Mouse (Mus musculus): ENCODE data around the gene Focad.
A peak's percentile ranks its signal among the peaks of the same experiment; 100 is the strongest.

The Focad gene

GRCm38 (mm10) chr4:88396995-88397521 lies 302.6 kb downstream of the Focad start:
- DNase-seq (ENCODE audit: low read depth, low spot score): no peak

GRCm38 (mm10) chr4:88400302-88400991 lies 306.0 kb downstream of the Focad start:
- no peak for DNase-seq (ENCODE audit: low read depth, low spot score)

- DNase-seq (ENCODE audit: low read depth, low spot score): no peak
These were observed 306.5 kb downstream of the Focad start for GRCm38 (mm10) chr4:88400992-88401313.

GRCm38 (mm10) chr4:88402884-88403283 lies 308.5 kb downstream of the Focad start:
- no peak for DNase-seq (ENCODE audit: low read depth, low spot score)

GRCm38 (mm10) chr4:88406887-88407696 lies 312.7 kb downstream of the Focad start:
- DNase-seq (ENCODE audit: low read depth, low spot score): peak; percentile 57

- DNase-seq (ENCODE audit: low read depth, low spot score): no peak
These were observed 314.9 kb downstream of the Focad start for GRCm38 (mm10) chr4:88409279-88409678.

- DNase-seq (ENCODE audit: low read depth, low spot score): no peak
These were observed 317.9 kb downstream of the Focad start for GRCm38 (mm10) chr4:88412331-88412730.

GRCm38 (mm10) chr4:88415017-88415416 lies 320.6 kb downstream of the Focad start:
- DNase-seq (ENCODE audit: low read depth, low spot score): no peak

- DNase-seq (ENCODE audit: low read depth, low spot score): no peak
These were observed 324.9 kb downstream of the Focad start for GRCm38 (mm10) chr4:88419378-88419777.

GRCm38 (mm10) chr4:88424563-88424962 lies 330.1 kb downstream of the Focad start:
- no peak for DNase-seq (ENCODE audit: low read depth, low spot score)

- no peak for DNase-seq (ENCODE audit: low read depth, low spot score)
These were observed 333.3 kb downstream of the Focad start for GRCm38 (mm10) chr4:88427630-88428239.

GRCm38 (mm10) chr4:88432412-88433024 lies 338.1 kb downstream of the Focad start:
- DNase-seq (ENCODE audit: low read depth, low spot score): no peak

- DNase-seq (ENCODE audit: low read depth, low spot score): no peak
These were observed 342.2 kb downstream of the Focad start for GRCm38 (mm10) chr4:88436593-88437165.

- DNase-seq (ENCODE audit: low read depth, low spot score): no peak
These were observed 342.7 kb downstream of the Focad start for GRCm38 (mm10) chr4:88437166-88437565.

GRCm38 (mm10) chr4:88437917-88438316 lies 343.5 kb downstream of the Focad start:
- DNase-seq (ENCODE audit: low read depth, low spot score): no peak

- no peak for DNase-seq (ENCODE audit: low read depth, low spot score)
These were observed 344.0 kb downstream of the Focad start, which contains the start of gene Hacd4 for GRCm38 (mm10) chr4:88438326-88438989. Gene Hacd4, minus strand, starts transcription at chr4:88438928.

GRCm38 (mm10) chr4:88438990-88439329 lies 344.5 kb downstream of the Focad start:
- DNase-seq (ENCODE audit: low read depth, low spot score): no peak

- DNase-seq (ENCODE audit: low read depth, low spot score): no peak
These were observed 345.3 kb downstream of the Focad start for GRCm38 (mm10) chr4:88439669-88440123.

GRCm38 (mm10) chr4:88440814-88441213 lies 346.4 kb downstream of the Focad start:
- no peak for DNase-seq (ENCODE audit: low read depth, low spot score)

GRCm38 (mm10) chr4:88448976-88449375 lies 354.5 kb downstream of the Focad start:
- DNase-seq (ENCODE audit: low read depth, low spot score): no peak
